Mouse (Mus musculus): ENCODE measurements around the gene Wnk4. TPM values are rescaled to one million over a fixed set of nuclear protein-coding genes. Genes with fewer than 3 reads are reported as not detected.

Gene Wnk4
- polyA plus RNA-seq, 2 experiments, result 5.3 to 6.4 TPM

- Histone ChIP-seq H3K4me1 (replicated peaks; ENCODE audit: control insufficient read depth in 2 of 2, insufficient read depth in 2 of 2, low read length in 1 of 2) (no peaks in the 10 kb centered on the region; a peak in 1 of 4 replicates), H3K9ac (replicated peaks) (no peak overlapping the region), H3K36me3 (replicated peaks; ENCODE audit: control insufficient read depth, insufficient read depth, low read depth) (no peaks in the 10 kb centered on the region), H3K27me3 (ENCODE audit: control insufficient read depth, insufficient read depth, low read length) (no peaks in the 10 kb centered on the region), H3K27ac (no peak overlapping the region), H3K4me2 (ENCODE audit: low read depth) (no peak overlapping the region), H3K4me3 (ENCODE audit: insufficient read depth in 1 of 2, low read depth in 2 of 2, low read length in 2 of 2) (no peak overlapping the region), H3K9me3 (ENCODE audit: control insufficient read depth, low read length) (no peaks in the 10 kb centered on the region)
- ATAC-seq (ENCODE audit: insufficient read depth), result no peak
- whole genome bisulfite sequencing (ENCODE audit: insufficient replicate concordance), result 55% methylated on average over 5 of the region's 5 CpGs
- TF ChIP-seq EP300 (IDR thresholded peaks at IDR 0.05; ENCODE audit: low read depth) (no peak), CTCF (IDR thresholded peaks at IDR 0.05; ENCODE audit: low read depth) (no peak)
- DNase-seq (ENCODE audit: low read depth in 3 of 3, low spot score in 3 of 3), result no peak
Measured at GRCm38 (mm10) chr11:101238071-101238647, 22.2 kb upstream of the Wnk4 start.

- no peak overlapping the region for H3K27ac ChIP-seq
- H3K27me3 ChIP-seq (ENCODE audit: control insufficient read depth, insufficient read depth, low read length), result peaks cover 46% of the 10 kb centered on the region
- no peak overlapping the region for H3K4me3 ChIP-seq (ENCODE audit: insufficient read depth in 1 of 2, low read depth in 2 of 2, low read length in 2 of 2)
- ATAC-seq (ENCODE audit: insufficient read depth) (no peak), DNase-seq (ENCODE audit: low read depth in 3 of 3, low spot score in 3 of 3) (no peak)
- TF ChIP-seq EP300 (IDR thresholded peaks at IDR 0.05; ENCODE audit: low read depth) (no peak), CTCF (IDR thresholded peaks at IDR 0.05; ENCODE audit: low read depth) (no peak)
- no peaks in the 10 kb centered on the region for H3K36me3 ChIP-seq (replicated peaks; ENCODE audit: control insufficient read depth, insufficient read depth, low read depth)
- H3K4me1 ChIP-seq (replicated peaks; ENCODE audit: control insufficient read depth in 2 of 2, insufficient read depth in 2 of 2, low read length in 1 of 2), result peaks cover 4 to 8% of the 10 kb centered on the region in 2 experiments
- no peak overlapping the region for H3K9ac ChIP-seq (replicated peaks)
- 51% methylated on average over 4 of the region's 4 CpGs for WGBS (ENCODE audit: insufficient replicate concordance)
- H3K4me2 ChIP-seq (ENCODE audit: low read depth), result no peak overlapping the region
- no peaks in the 10 kb centered on the region for H3K9me3 ChIP-seq (ENCODE audit: control insufficient read depth, low read length)
Measured at GRCm38 (mm10) chr11:101245071-101245470, 15.3 kb upstream of the Wnk4 start.

DNA sequence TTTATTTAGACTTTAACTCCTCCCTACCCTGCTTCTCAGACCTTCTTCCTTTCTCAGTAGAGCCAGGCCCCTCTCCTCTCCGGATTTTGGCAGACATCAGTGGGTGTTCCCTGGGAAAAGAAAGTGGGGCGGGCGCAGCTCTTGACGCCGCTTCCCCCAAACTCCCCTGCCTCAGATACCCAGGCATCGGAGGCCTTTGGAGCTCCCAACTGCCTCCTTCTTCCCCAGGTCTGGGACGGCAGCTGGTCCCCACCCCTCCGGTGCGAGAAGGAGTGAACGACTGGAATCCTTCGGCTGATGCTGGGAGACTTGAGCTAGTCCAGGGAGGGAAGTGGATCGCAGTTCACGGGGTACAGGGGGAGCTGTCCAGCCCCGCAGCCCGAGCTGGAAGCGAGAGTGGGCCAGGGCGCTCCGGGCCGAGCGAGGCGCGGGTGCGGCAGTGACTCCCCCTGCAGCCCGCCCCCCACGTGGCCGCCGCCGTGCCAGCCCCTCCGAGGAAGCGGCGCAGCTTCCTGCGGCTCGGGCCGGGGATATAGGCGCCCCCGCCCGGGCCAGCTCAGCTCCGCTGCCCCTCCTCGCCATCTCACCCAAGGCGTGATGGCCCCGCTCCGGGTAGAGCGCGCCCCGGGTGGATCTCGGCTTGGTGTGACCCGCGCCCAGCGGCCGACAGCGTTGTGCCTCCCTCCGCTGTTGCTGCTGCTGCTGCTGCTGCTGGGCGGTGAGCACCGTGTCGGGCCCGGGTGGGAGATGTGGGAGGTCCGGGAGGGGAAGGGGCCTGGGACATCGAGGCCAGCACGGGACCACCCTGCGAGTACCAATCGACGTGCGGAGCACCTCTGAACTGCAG, 14.3 kb upstream of the Wnk4 start, which contains the start of gene Ramp2:
TSS of gene Ramp2 (plus strand) at position 174 of the 847 bp plus-strand sequence.
- no peaks in the 10 kb centered on the region for H3K36me3 ChIP-seq (replicated peaks; ENCODE audit: control insufficient read depth, insufficient read depth, low read depth)
- no peak for DNase-seq (ENCODE audit: low read depth in 3 of 3, low spot score in 3 of 3)
- TF ChIP-seq CTCF (IDR thresholded peaks at IDR 0.05; ENCODE audit: low read depth) (no peak), EP300 (IDR thresholded peaks at IDR 0.05; ENCODE audit: low read depth) (no peak)

DNA sequence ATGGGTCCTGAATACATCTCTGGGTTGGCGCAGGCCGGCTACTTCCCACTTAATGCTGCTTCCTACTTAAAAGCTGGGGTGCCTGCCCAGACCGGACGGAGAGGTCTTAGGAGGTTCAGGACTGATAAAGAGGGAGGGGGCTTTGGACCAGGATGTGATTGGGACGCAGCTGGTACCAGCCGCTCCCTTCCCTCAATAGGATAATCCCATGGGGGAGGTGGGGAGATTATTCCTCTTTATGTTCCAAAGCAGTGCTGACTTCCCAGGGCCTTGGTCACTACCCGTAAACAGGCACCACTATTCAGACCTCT, 13.7 kb upstream of the Wnk4 start:
- DNase-seq (ENCODE audit: low read depth in 3 of 3, low spot score in 3 of 3) (no peak), ATAC-seq (ENCODE audit: insufficient read depth) (0 out of 2 replicates have a peak, but pooled peaks have one; percentile 7)
- no peak for TF ChIP-seq CTCF (IDR thresholded peaks at IDR 0.05; ENCODE audit: low read depth)
- no peak for TF ChIP-seq EP300 (IDR thresholded peaks at IDR 0.05; ENCODE audit: low read depth)
- 10% methylated on average over 7 of the region's 7 CpGs for WGBS (ENCODE audit: insufficient replicate concordance)
- H3K36me3 ChIP-seq (replicated peaks; ENCODE audit: control insufficient read depth, insufficient read depth, low read depth), result no peaks in the 10 kb centered on the region
- no peaks in the 10 kb centered on the region for H3K9me3 ChIP-seq (ENCODE audit: control insufficient read depth, low read length)
- no peak overlapping the region for H3K9ac ChIP-seq (replicated peaks)
- H3K4me1 ChIP-seq (replicated peaks; ENCODE audit: control insufficient read depth in 2 of 2, insufficient read depth in 2 of 2, low read length in 1 of 2), result peaks cover 4 to 8% of the 10 kb centered on the region in 2 experiments
- peak overlapping the region; percentile 53 for H3K4me2 ChIP-seq (ENCODE audit: low read depth)
- H3K4me3 ChIP-seq (ENCODE audit: insufficient read depth in 1 of 2, low read depth in 2 of 2, low read length in 2 of 2), result peak overlapping the region; percentile 33 to 36
- peaks cover 46% of the 10 kb centered on the region for H3K27me3 ChIP-seq (ENCODE audit: control insufficient read depth, insufficient read depth, low read length)
- H3K27ac ChIP-seq, result no peak overlapping the region

More for the DNA sequence above, 14.3 kb upstream of the Wnk4 start, which contains the start of gene Ramp2:
- ATAC-seq (ENCODE audit: insufficient read depth), result 0 out of 2 replicates have a peak, but pooled peaks have one; percentile 18
- peak within 1 kb of the TSS; percentile 53 for H3K4me2 ChIP-seq (ENCODE audit: low read depth)
- peaks cover 46% of the 10 kb centered on the region for H3K27me3 ChIP-seq (ENCODE audit: control insufficient read depth, insufficient read depth, low read length)
- H3K4me1 ChIP-seq (replicated peaks; ENCODE audit: control insufficient read depth in 2 of 2, insufficient read depth in 2 of 2, low read length in 1 of 2), result peaks cover 4 to 8% of the 10 kb centered on the region in 2 experiments
- under 1% methylated on average over 62 of the region's 63 CpGs for WGBS (ENCODE audit: insufficient replicate concordance)
- H3K4me3 ChIP-seq (ENCODE audit: insufficient read depth in 1 of 2, low read depth in 2 of 2, low read length in 2 of 2), result peak within 1 kb of the TSS; percentile 33 to 36
- H3K27ac ChIP-seq, result no peak within 1 kb of the TSS
- no peaks in the 10 kb centered on the region for H3K9me3 ChIP-seq (ENCODE audit: control insufficient read depth, low read length)
- H3K9ac ChIP-seq (replicated peaks), result no peak within 1 kb of the TSS

DNA sequence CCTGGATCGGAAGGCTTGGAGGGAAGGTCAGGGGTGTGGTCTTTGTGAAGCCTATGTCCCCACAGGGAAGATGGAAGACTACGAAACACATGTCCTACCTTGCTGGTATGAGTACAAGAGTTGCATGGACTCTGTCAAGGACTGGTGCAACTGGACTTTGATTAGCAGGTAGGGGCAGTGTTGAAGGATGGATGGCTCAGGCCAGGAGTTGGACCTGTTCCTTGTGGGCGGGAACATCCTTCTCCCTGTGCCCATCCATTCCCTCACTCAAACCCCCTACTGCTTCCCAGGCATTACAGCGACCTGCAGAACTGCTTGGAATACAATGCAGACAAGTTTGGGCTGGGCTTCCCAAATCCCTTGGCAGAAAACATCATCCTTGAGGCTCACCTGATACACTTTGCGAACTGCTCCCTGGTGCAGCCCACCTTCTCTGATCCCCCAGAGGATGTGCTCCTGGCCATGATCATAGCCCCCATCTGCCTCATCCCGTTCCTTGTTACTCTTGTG, 12.8 kb upstream of the Wnk4 start:
- Histone ChIP-seq H3K4me2 (ENCODE audit: low read depth) (no peak overlapping the region), H3K9me3 (ENCODE audit: control insufficient read depth, low read length) (no peaks in the 10 kb centered on the region), H3K27me3 (ENCODE audit: control insufficient read depth, insufficient read depth, low read length) (peaks cover 46% of the 10 kb centered on the region), H3K4me3 (ENCODE audit: insufficient read depth in 1 of 2, low read depth in 2 of 2, low read length in 2 of 2) (no peak overlapping the region; a peak in 1 of 4 replicates), H3K36me3 (replicated peaks; ENCODE audit: control insufficient read depth, insufficient read depth, low read depth) (no peaks in the 10 kb centered on the region), H3K9ac (replicated peaks) (no peak overlapping the region), H3K4me1 (replicated peaks; ENCODE audit: control insufficient read depth in 2 of 2, insufficient read depth in 2 of 2, low read length in 1 of 2) (peaks cover 7 to 12% of the 10 kb centered on the region in 2 experiments), H3K27ac (no peak overlapping the region)
- DNase-seq (ENCODE audit: low read depth in 3 of 3, low spot score in 3 of 3), result no peak
- ATAC-seq (ENCODE audit: insufficient read depth), result no peak
- WGBS (ENCODE audit: insufficient replicate concordance), result 67% methylated on average over 6 of the region's 6 CpGs
- TF ChIP-seq CTCF (IDR thresholded peaks at IDR 0.05; ENCODE audit: low read depth), result no peak

All from liver, embryonic 14.5 days (tissue).